Mouse (Mus musculus) CD8-positive naive resting alpha-beta T cell, adult 2 months (primary cell): Measurements from ENCODE around the gene Dad1.

Experiments used
- DNase-seq, 2 experiments: peaks; one replicate each; pipeline ENCODE4 v3.0.0; 2022; ENCODE audit warnings: low read depth in 2 of 2, low spot score in 2 of 2

The Dad1 gene

DNA sequence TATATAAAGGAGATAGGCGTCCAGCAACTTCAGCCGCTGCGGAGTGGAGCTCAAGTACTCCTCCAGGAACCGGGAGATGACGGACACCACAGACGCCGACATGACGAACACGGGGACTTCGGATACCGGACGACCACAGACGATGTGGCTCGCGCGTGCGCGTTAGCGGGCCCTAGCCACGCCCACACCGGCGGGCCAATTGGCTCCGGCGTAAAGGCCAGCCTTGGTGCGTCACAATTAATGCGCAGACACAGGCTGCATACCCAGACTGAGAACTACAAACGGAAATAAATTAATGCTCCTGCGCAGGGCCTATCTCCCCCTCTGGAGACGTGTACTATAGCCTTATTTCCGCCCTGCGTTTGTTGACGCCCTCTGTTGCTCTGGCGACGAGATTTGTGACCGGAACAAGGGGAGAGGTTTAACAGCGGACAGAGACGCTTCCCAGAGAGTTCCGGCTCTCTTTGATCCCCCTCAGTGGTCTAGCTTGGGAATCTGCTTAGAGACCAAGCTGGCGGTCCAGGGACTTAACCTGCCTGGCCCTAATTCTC is at the start of gene Dad1, which contains the start of gene Abhd4:
Gene Dad1, minus strand, starts transcription at position 364 of the 551 bp plus-strand sequence.
Gene Abhd4, plus strand, starts transcription at position 448 of the 551 bp plus-strand sequence.
- peak; percentile 94 to 98 for DNase-seq

DNA sequence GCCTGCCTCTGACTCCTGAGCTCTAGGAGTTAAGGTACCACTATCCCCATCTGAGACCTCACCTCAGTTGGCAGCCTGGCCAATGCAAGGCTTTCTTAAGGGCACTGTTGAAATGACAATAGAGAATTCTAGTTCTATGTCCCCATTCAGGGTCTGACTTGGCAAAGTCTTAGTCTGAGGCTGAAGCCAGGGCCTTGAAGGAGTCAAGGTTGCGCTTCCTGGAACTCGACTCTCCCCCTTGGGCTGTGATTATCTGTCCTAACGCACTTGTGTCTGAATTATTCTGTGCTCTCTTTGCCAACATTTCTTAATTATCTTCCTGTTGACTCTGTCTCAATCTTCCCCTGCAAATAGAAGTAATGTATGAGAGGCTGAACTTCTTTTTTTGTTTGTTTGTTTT is 46.8 kb upstream of the Dad1 start:
- DNase-seq = no peak

DNA sequence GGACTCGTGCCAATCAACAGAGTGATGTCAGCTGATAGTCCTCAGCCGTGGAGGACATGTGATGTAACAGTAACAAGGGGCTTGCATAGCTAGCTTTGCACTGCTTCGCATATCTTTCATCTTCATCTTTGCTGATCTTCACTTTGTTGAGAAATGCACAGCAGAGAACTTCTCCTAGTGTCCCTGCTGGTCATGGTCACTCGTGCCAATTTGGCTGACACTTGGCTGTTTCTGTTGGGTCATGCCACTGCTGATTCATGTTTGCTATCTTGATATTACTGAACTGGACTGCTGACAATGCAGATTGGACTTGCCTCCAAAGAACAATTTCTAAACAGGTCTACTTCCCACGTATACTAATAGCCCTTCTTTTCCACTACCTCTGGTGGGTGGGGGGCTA is 46.2 kb upstream of the Dad1 start:
- no peak for DNase-seq

DNA sequence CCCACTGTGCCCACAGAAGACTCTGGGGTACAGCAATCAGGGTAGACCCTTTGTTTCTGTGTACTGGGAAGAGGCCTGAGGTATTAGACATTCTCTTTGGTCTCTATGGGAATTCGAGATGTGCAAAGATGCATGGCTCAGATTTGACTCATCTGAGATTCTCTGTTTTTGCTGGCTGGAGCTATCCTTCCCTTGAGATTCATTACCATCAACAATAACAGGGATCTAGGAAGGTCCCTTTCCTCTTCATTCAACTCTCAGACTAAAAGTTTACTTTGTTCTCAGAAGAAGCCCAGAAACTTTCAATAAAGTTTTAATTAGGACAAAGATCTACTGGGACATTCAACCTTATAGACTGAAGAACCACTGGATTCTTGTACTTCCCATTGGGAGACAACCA is 30.9 kb upstream of the Dad1 start, which contains the start of gene Olfr49:
Gene Olfr49, minus strand, starts transcription at position 101 of the 400 bp plus-strand sequence.
- no peak for DNase-seq

DNA sequence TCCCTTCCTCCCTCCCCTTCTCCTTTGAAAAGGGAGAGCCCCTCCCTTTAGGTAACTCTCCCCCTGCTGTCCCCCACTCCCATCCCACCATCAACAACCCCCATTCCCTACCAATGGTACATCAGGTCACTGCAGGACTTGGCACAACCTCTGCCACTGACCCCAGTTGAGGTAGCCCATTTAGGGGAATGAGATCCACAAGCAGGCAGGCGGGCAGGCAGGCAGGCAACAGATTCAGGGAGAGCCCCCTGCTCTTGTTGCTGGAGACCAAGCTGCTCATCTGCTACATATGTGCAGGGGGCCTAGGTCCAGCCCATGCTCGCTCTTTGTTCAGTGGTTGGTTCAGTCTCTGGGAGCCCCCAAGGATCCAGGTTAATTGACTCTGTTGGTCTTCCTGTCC is 22.5 kb upstream of the Dad1 start:
- no peak for DNase-seq

DNA sequence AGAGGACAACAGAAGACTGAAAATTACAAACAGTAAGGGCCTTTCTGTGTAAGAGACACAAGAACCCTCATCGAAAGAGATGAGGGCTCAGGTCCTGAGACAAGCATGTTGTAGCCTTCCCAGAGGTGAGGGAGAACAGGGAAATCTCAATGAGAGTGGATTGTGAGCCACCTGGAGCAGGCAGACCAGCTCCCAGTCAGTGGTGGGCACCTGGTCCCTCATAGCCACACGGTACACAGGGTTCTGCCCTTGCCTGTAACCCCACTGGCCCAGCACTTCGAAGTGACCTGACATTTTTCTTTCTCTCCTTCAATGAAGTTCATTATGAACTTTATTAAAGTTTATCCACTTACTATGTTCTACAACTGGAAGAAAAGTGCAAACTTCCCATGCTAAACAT is 18.8 kb upstream of the Dad1 start:
- no peak for DNase-seq

DNA sequence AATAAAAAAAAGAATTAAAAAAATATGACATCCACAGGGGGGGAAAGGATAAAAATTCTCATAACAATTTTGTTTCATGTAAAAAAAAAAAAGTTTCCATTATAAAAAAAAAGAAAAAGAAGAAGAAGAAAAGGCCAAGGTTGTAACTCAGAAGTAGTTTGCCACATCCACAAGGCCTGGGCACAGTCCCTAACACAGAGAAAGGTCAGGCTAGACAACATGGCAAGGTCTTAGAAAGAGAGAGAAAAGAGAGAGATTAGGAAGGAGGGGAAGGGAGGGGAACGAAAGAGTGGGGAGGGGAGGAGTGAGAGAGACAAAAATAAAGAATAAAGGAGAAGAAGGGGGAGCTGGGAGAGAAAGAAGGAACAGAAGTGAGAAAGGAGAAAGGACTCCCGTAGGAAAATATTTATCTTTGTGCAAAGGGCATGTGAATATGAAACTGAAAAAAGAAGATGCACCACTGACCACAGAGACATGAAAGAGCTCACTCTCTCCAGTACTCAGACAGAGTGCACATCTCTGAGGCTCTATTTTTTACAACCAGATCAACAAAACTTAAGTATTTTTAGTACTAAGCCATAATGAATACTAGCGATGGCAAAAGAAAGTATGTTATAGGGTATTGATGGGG is 18.2 kb upstream of the Dad1 start:
- DNase-seq = no peak

DNA sequence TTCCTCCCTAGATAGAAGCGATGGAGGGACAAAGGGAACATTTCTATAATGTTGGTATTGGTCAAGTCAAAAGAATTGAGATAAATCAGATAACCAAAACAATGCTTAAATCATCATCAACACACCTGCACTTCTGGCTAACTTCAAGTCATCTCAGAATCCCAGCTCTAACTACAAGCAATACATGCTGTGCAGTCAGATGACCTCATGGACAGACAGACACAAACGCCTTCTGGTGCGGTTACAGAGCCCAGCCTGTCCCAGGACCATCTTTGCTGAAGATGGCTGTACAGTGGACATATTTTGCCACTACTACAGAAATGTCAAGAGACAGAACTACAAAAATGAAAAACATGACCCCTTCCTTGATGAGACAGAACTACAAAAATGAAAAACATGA is 16.5 kb upstream of the Dad1 start:
- DNase-seq = no peak

DNA sequence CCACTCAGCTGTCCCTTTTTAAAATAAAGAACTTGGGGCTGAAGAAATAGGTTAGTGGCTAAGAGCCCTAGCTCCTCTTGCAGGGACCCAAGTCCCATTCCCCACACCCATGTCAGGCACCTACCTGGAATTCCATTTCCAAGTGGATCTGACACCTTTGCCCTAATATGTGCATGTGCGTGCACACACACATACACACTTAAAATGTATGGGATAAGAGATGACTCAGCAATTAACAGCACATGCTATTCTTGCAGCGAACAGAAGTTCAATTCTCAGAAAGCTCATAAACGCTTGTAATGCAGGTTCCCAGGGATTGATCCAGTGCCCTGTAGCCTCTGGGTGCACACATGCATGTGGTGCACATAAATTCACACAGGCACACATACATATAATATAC is 15.7 kb upstream of the Dad1 start:
- no peak for DNase-seq

DNA sequence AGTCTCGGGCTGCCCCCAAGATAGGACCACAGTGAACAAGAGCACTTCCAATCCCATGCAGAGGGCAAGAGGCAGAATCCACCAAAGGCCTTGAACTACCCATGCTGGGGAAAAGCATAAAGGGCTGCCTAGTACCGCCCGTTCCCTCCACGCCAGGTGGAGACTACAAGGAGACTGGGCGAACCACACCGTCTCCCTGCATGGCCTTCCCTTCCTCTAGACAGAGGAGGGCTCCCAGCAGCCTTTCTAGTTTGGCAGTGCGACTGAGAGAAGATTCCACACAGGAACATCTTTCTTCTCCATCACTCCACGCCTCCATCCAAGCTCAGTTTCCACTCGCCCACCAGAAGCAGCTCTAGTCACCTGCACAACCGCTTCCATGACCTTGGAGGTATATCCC is 14.1 kb upstream of the Dad1 start:
- no peak for DNase-seq

DNA sequence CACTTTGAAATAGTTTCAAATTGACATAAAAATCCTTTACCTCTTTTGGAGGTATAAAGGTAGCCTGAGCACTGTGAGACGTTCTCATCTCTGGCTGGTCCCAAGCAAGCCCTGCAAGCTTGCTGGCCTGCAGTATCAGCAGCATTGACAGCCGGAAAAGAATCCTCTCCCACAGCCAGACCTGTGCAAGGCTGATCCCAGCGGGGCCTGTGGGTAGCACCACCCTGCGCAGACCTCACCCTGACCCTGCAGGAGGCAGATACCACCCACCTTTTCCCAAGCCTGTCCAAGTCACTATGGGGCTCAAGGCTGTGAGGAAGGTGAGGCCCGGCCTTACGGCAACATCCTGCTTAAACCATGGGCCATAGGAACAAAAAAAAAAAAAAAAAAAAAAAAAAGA is 12.0 kb upstream of the Dad1 start:
- DNase-seq = no peak

DNA sequence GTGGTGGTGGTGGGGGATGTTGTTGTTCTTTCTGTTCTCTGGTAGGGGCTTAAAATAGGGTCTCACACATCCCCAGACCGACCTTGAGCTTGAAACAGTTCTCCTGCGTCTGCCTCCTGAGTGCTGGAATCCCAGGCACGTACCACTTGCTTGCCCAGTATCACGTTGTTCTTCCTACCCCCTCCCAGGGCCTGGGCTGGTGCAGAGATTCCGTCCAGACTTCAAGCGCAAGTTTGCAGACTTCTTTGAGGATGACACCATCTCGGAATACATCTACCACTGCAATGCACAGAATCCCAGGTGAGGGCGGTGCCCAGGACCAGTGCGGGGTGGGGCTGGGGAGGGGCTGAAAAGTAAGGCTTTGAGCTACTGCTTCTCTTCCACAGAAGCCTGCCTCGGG is 11.2 kb upstream of the Dad1 start:
- no peak for DNase-seq

DNA sequence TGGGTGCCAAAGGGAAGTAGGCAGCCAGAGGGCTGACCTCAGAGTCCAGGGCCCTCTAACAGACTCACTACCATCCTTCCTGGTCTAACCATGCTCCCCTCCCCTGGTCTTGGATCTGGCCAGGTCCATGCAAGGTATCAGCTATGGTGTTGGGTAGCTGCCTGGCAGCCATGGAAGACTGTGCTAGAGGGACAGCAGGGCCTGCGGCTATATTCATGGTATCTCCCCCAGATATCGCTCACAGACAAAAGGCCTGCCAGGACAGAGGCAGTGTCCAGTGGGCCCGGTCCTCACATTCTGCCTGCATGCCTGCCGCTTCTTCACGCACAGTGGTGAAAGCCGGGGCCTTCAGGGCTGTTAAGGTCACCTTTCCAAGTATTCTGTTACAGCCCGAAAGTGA is 10.3 kb upstream of the Dad1 start:
- DNase-seq = no peak

DNA sequence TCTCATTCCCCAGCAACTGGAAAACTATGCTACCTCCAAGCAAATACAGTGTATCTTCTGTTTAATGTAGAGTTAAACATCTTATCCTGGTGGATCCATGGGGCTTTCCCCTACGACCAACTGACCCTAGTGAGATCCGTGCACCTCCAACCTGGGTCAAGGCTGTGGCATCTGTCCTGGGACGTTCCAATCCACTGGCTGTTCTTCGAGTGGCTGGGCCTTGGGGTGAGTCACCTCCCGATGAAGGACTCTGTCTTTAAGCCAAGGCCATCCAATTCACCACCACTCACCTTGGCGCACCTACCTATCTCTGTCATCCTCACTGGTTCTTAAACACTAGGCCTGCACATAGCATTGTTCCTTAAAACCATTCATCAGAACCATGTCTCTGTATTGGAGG is 9.2 kb upstream of the Dad1 start:
- DNase-seq = no peak

DNA sequence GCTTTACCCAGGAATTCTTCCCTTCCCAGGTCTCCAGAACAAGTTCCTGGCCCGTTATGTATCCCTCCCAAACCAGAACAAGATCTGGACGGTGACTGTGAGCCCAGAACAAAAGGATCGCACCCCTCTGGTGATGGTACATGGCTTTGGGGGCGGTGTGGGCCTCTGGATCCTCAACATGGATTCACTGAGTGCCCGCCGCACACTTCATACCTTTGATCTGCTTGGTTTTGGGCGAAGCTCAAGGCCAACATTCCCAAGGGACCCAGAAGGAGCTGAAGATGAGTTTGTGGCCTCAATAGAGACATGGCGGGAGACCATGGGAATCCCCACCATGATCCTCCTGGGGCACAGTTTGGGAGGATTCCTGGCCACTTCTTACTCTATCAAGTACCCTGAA is 8.7 kb upstream of the Dad1 start:
- no peak for DNase-seq

DNA sequence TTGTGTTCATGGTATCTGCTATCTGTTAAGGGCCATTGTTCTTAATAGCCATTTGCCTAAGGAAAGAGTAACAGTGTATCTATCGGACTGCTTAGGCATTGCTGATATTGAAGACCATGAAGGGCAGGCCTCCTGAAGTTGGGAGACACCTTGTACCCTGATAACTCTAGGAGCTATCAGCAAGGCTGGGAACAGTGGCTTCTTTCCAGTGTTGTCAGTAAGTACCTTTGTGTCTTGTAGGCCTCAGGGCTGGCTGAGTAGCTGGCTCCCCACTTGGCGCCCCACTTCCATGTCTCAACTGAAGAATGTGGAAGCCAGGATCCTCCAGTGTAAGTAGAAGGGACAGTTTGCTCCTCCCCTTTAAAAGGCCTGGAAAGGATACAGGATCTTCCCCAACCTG is 7.5 kb upstream of the Dad1 start:
- DNase-seq = no peak

DNA sequence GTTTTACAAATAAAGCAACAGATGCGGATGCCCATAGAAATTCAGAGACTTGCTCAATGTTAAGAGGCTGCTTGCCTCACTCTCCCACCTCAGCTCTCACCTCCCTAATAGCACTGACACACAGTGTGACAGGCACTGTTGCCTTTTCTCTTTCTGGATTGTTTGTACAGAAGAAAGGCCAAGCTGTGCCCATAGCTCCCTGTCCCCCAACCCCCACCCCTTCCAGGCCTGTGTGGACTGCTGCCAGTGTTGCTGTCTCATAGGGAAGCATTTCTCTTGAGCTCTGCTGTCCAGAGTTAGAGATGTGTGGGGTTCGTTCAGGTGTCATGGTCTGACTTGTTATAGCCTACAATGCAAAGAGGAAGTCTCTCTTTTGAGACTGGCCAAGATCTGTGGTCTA is 6.3 kb upstream of the Dad1 start:
- no peak for DNase-seq

DNA sequence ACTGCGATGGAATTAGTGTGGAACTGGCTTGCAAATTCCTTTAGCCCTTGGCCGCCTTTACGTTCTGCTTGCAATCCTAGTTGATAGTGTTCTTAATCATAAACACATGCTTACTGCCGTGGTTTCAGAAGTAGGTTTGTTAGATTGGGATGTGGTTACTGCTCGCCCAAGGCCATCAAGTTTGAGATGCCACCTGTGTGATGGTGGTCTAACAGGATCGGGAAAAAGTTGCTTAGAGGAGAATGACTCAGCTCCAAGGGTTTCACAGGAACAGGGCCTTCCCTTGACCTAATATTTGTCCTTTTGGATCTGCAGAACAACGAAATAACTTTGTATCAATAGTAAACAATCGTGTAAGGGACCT is 5.8 kb upstream of the Dad1 start:
- no peak for DNase-seq

DNA sequence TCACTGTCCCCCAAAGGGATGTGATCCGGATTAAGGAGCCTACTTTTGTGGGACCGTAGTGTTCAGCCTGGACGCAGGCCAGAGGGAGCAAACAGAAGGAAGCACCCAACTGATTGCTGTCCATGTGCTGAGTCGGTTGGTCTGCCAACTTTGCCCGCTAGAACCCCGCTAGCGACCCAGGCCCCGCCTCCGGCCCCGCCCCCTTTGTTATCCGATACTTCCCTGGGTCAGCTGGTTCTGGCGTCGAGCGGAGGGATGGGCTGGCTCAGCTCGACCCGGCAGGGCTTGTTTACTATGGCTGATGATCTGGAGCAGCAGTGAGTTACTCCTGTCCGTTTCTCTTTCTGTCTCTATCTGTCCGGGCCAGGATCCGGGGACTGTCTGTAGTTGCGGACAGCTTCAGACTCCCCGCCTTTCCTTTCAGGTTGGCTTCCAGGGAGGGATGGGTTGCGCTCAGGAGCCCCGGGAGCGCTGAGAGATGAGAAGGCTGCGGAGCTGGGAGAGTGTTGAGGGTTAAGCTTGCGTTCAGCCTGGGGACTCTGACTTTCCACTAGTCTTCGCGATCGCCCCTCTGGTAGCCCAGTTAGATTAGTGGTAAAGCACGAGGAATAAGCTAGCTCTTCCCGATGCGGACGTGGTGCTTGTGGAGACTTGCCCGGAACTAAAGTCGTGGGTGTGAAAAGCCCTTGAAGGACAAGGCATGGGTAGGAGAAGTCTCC is 5.3 kb upstream of the Dad1 start:
- peak; percentile 29 to 62 for DNase-seq

DNA sequence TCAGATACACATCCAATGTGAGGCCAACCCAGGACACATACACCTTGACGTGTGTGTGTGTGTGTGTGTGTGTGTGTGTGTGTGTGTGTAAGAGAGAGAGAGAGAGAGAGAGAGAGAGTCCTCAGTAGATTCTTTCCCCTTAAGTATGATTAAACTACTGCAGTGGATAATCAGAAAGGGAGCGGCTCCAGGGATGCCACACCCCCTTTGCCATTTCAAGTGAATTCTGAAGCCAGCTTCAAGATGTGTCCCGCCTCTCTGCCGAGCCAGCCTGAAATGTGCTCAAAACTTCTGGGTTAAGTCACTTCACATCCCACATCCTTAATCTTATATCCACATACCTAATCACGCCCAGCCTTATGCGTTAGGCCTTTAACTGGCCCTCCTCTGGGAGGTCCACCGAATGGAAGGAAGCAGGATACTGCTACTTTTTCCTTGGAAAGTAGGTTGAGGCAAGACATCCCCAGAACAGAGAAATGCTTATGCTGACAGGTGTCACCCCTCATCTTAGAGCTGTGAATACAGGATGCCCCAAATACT is 4.3 kb upstream of the Dad1 start:
- no peak for DNase-seq

DNA sequence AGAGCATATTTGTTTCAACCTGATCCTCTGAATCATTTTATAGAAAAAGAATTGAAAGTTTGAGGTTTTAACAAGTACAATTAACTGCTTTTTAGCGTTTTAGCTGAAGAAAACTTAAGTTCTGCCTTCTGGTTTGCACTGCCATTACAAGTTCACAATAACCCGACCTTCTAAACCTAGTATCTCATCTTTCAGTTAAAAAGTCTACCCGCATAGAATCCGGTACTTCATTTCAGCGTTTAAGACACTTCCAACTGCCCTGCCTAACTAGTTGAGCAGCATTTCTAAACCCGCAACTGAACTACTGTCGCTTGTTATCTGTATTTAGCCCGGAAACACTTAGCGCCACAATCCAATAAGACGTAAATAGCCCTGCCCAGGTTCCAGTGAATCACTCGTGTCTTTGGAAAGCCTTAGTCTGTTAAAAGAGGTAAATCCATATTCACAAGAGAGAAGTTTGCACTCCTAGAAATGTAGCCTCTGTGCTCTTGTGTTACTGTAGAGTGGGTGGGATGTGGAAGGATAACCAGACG is 832 bp upstream of the Dad1 start:
- DNase-seq = no peak

DNA sequence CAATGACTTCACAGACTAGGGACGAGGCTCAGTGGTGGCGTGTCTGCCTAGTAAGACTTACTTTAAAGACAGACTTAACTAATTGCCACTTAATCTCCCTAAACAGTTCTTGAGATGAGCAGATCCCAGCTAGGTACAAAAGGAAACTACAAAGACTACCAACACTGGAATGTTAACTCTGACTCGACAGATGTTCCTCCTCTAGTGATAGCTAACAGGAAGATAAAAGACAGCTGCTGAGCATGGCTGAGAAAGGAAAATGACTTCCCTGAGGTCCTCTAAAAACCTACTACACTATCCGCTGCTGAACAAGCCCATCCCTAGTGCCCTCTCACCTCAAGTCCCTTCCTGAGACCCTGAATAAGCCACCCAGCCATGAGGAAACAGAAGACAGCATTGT is 3.8 kb downstream of the Dad1 start:
- no peak for DNase-seq
